Mouse (Mus musculus): Measurements from ENCODE around the gene Narfl. TPM values are rescaled to one million over a fixed set of nuclear protein-coding genes. Genes with fewer than 3 reads are reported as not detected.

Gene Narfl
- polyA plus RNA-seq, 1 experiment from 2014 or later: 27.3 TPM

- H3K4me2 ChIP-seq (replicated peaks; ENCODE audit: low read depth, low read length): peak within 1 kb of the TSS; percentile 77
- H3K4me1 ChIP-seq (ENCODE audit: control insufficient read depth, insufficient read depth, low read length): peaks cover 42% of the 10 kb centered on the region
- no peaks in the 10 kb centered on the region for H3K27me3 ChIP-seq (ENCODE audit: control insufficient read depth, insufficient read depth, low read length)
- under 1% methylated on average over 32 of the region's 32 CpGs for WGBS
- peak within 1 kb of the TSS; percentile 68 for H3K4me3 ChIP-seq (ENCODE audit: low read length)
- H3K9me3 ChIP-seq (ENCODE audit: control insufficient read depth, low read length): no peaks in the 10 kb centered on the region
- H3K27ac ChIP-seq (ENCODE audit: low read depth, low read length): peak within 1 kb of the TSS; percentile 92
- peak within 1 kb of the TSS; percentile 77 for H3K9ac ChIP-seq (ENCODE audit: low read depth, low read length)
- peaks cover 49% of the 10 kb centered on the region for H3K36me3 ChIP-seq (ENCODE audit: control insufficient read depth, insufficient read depth, low read length)
- ATAC-seq (ENCODE audit: low FRiP score, low TSS enrichment): peak; percentile 21
Observed at GRCm38 (mm10) chr17:25828712-25829557, 55.4 kb downstream of the Narfl start, which contains the start of gene Jmjd8. Gene Jmjd8 (plus strand): TSS chr17:25828867.

DNA sequence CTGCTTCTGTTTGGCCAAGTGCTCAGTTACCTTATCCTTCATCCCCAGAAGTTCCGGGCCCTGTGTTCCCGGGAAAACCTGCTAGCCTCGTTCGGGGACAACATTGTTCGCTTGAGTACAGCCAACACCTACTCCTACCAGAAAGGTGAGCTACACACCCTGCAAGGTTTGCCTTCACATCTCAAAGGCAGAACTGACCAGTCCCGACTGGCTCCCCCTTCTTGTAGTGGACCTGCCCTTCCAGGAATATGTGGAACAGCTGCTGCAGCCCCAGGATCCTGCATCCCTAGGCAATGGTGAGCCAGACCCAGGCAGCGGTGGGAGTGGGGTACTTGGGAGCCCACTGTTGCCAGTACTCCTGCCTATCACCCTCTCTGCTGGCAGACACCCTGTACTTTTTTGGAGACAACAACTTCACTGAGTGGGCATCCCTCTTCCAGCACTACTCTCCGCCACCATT, 56.0 kb downstream of the Narfl start:
- peaks cover 49% of the 10 kb centered on the region for H3K36me3 ChIP-seq (ENCODE audit: control insufficient read depth, insufficient read depth, low read length)
- no peak for ATAC-seq (ENCODE audit: low FRiP score, low TSS enrichment)
- WGBS: 35% methylated on average over 8 of the region's 8 CpGs
- peak overlapping the region; percentile 77 for H3K9ac ChIP-seq (ENCODE audit: low read depth, low read length)
- peaks cover 42% of the 10 kb centered on the region for H3K4me1 ChIP-seq (ENCODE audit: control insufficient read depth, insufficient read depth, low read length)
- H3K4me2 ChIP-seq (replicated peaks; ENCODE audit: low read depth, low read length): peak overlapping the region; percentile 77
- H3K4me3 ChIP-seq (ENCODE audit: low read length): peak overlapping the region; percentile 68
- H3K9me3 ChIP-seq (ENCODE audit: control insufficient read depth, low read length): no peaks in the 10 kb centered on the region
- no peaks in the 10 kb centered on the region for H3K27me3 ChIP-seq (ENCODE audit: control insufficient read depth, insufficient read depth, low read length)
- H3K27ac ChIP-seq (ENCODE audit: low read depth, low read length): peak overlapping the region; percentile 92

- H3K36me3 ChIP-seq (ENCODE audit: control insufficient read depth, insufficient read depth, low read length): peaks cover 55% of the 10 kb centered on the region
- H3K4me3 ChIP-seq (ENCODE audit: low read length): peak overlapping the region; percentile 68
- no peak for ATAC-seq (ENCODE audit: low FRiP score, low TSS enrichment)
- H3K27me3 ChIP-seq (ENCODE audit: control insufficient read depth, insufficient read depth, low read length): no peaks in the 10 kb centered on the region
- no peaks in the 10 kb centered on the region for H3K9me3 ChIP-seq (ENCODE audit: control insufficient read depth, low read length)
- 83% methylated on average over 4 of the region's 4 CpGs for WGBS
- 0 out of 2 replicates have a peak overlapping the region, but pooled peaks have one; percentile 92 for H3K27ac ChIP-seq (ENCODE audit: low read depth, low read length)
- H3K4me2 ChIP-seq (replicated peaks; ENCODE audit: low read depth, low read length): peak overlapping the region; percentile 77
- peaks cover 42% of the 10 kb centered on the region for H3K4me1 ChIP-seq (ENCODE audit: control insufficient read depth, insufficient read depth, low read length)
- no peak overlapping the region; the same call in 1 of the 2 replicates for H3K9ac ChIP-seq (ENCODE audit: low read depth, low read length)
Observed at GRCm38 (mm10) chr17:25830200-25830753, 56.7 kb downstream of the Narfl start.

DNA sequence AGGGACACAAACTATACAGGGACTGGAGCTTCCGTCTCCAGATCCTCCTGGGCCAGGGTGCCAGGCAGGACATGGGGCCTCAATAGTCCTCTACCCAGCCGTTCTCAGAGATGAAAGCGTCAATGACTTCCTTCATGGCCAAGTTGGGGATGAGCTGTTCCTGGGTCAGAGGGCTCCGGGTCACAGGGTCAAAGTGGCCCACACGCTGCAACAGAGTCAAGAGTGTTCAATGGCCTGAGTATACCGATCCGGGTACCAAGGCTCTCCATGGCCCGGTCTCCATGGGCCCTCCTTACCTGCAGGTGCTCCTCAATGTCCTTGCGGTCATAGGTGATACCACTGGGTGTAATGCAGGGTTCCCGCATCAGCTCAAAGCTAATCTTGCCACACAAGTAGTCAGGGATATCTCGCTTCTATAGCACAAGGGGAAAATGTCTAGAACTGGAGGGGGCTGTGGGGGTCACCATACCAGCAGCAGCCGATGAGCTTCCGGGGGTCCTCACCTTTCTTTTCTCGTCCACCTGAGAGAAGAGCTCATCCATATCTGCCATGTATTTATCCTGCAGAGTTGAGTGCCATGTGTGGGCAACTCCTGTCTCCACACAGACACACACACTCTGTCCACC, 57.3 kb downstream of the Narfl start:
- Histone ChIP-seq H3K27me3 (ENCODE audit: control insufficient read depth, insufficient read depth, low read length) (no peaks in the 10 kb centered on the region), H3K9ac (ENCODE audit: low read depth, low read length) (peak overlapping the region; percentile 93), H3K4me2 (replicated peaks; ENCODE audit: low read depth, low read length) (peak overlapping the region; percentile 95; the same call in 1 of the 2 replicates), H3K27ac (ENCODE audit: low read depth, low read length) (no peak overlapping the region), H3K4me3 (ENCODE audit: low read length) (peak overlapping the region; percentile 89), H3K36me3 (ENCODE audit: control insufficient read depth, insufficient read depth, low read length) (peaks cover 56% of the 10 kb centered on the region), H3K9me3 (ENCODE audit: control insufficient read depth, low read length) (no peaks in the 10 kb centered on the region), H3K4me1 (ENCODE audit: control insufficient read depth, insufficient read depth, low read length) (peaks cover 45% of the 10 kb centered on the region)
- 85% methylated on average over 14 of the region's 14 CpGs for WGBS
- ATAC-seq (ENCODE audit: low FRiP score, low TSS enrichment): no peak

DNA sequence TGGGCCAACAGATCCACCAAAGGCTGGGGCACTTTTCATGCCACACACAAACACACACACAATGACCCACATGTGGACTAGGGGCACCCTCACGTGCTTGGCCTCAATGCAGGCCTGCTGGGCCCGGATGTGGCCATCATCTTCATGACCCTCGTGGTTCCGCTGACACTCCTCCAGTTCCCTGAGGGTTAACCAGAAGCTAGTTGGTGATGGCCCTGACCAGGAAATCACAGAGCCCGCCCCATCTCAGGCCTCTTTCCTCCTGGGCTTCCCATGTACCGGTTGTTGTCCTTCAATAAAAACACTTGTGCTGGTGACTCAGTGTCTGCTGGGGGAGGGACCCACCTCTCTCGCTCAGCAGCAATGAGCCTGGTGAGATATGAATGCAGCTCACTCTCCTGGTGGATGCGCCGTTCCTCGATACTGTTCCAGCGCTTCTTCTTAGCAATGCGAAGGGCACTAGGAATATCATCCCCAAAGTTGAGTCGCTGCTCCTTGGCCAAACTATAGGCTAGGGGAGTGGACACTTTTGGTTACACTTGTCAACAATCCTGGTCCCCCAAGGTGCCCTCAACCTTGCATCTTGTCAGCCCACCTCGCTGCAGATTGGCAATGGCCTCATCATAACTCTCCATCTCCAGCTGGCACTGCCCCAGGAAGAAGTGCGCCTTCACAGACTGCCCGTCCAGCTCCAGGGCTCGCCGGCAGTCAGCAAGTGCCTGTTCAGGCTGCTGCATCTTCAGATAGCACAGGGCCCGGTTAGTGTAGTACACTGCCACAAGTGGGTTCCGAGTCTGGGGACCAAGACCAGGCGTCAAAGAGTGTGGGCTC, 58.1 kb downstream of the Narfl start:
- 57% methylated on average over 21 of the region's 21 CpGs for WGBS
- ATAC-seq (ENCODE audit: low FRiP score, low TSS enrichment): no peak
- Histone ChIP-seq H3K27ac (ENCODE audit: low read depth, low read length) (no peak overlapping the region; the same call in 1 of the 2 replicates), H3K4me1 (ENCODE audit: control insufficient read depth, insufficient read depth, low read length) (peaks cover 52% of the 10 kb centered on the region), H3K36me3 (ENCODE audit: control insufficient read depth, insufficient read depth, low read length) (peaks cover 49% of the 10 kb centered on the region), H3K27me3 (ENCODE audit: control insufficient read depth, insufficient read depth, low read length) (no peaks in the 10 kb centered on the region), H3K4me2 (replicated peaks; ENCODE audit: low read depth, low read length) (peak overlapping the region; percentile 95), H3K9ac (ENCODE audit: low read depth, low read length) (peak overlapping the region; percentile 93), H3K9me3 (ENCODE audit: control insufficient read depth, low read length) (no peaks in the 10 kb centered on the region), H3K4me3 (ENCODE audit: low read length) (peak overlapping the region; percentile 89)

- Histone ChIP-seq H3K27ac (ENCODE audit: low read depth, low read length) (peak overlapping the region; percentile 98), H3K4me1 (ENCODE audit: control insufficient read depth, insufficient read depth, low read length) (peaks cover 62% of the 10 kb centered on the region), H3K27me3 (ENCODE audit: control insufficient read depth, insufficient read depth, low read length) (no peaks in the 10 kb centered on the region), H3K9ac (ENCODE audit: low read depth, low read length) (peak overlapping the region; percentile 93), H3K36me3 (ENCODE audit: control insufficient read depth, insufficient read depth, low read length) (peaks cover 41% of the 10 kb centered on the region), H3K9me3 (ENCODE audit: control insufficient read depth, low read length) (no peaks in the 10 kb centered on the region), H3K4me2 (replicated peaks; ENCODE audit: low read depth, low read length) (peak overlapping the region; percentile 95), H3K4me3 (ENCODE audit: low read length) (peak overlapping the region; percentile 89)
- ATAC-seq (ENCODE audit: low FRiP score, low TSS enrichment): peak; percentile 91
- under 1% methylated on average over 55 of the region's 77 CpGs for WGBS
Observed at GRCm38 (mm10) chr17:25832436-25833290, 59.1 kb downstream of the Narfl start.
